8 mouse cellular contexts compared by ENCODE assay signal in genomic region chrX:96097491-96097970, GRCm38 (mm10). TPM values are rescaled to one million over a fixed set of nuclear protein-coding genes. Genes with fewer than 3 reads are reported as not detected.
DNase-seq lines count a peak whose midpoint lies in the region; ATAC-seq lines count a peak whose summit lies in the region.

No protein-coding gene starts in this region.

- peaks cover 27% of the 10 kb centered on the region for H3K4me1 ChIP-seq in erythroblast, embryonic 14.5 days (ENCODE audit: control insufficient read depth)
- H3K4me1 ChIP-seq in liver, embryonic 12.5 days, result peaks cover 20% of the 10 kb centered on the region

- WGBS in liver, embryonic 12.5 days (ENCODE audit: insufficient replicate concordance), result 9% methylated on average over 5 of the region's 5 CpGs

- intact Hi-C loops in left cerebral cortex, postnatal 10 days (cut with DNase I), result no loop called here
- intact Hi-C loops in left cerebral cortex, postnatal 14 days (cut with DNase I), result no loop called here

- peak overlapping the region; percentile 84 for H3K27ac ChIP-seq in liver, embryonic 12.5 days

- H3K4me3 ChIP-seq in erythroblast, embryonic 14.5 days (replicated peaks), result peak overlapping the region; percentile 81
- H3K4me3 ChIP-seq in liver, embryonic 12.5 days, result peak overlapping the region; percentile 71

- no peaks in the 10 kb centered on the region; the same call in 1 of the 2 replicates for H3K9me3 ChIP-seq in erythroblast, embryonic 14.5 days (ENCODE audit: control insufficient read depth, low read length)
- H3K9me3 ChIP-seq in liver, embryonic 12.5 days (replicated peaks), result no peaks in the 10 kb centered on the region

- H3K9ac ChIP-seq in liver, embryonic 12.5 days, result peak overlapping the region; percentile 76

- peak overlapping the region; percentile 73 for H3K4me2 ChIP-seq in liver, embryonic 12.5 days

- peaks cover 6% of the 10 kb centered on the region; the same call in 1 of the 2 replicates for H3K27me3 ChIP-seq in erythroblast, embryonic 14.5 days (ENCODE audit: control insufficient read depth)
- 0 out of 2 replicates have a peak, but pooled peaks cover 13% of the 10 kb centered on the region for H3K27me3 ChIP-seq in liver, embryonic 12.5 days (replicated peaks)

- no peak for ATAC-seq in erythroblast, adult 5-6 weeks (replicated peaks; ENCODE audit: low FRiP score, poor library complexity, severe bottlenecking)
- ATAC-seq in liver, embryonic 12.5 days, result no peak

- H3K36me3 ChIP-seq in erythroblast, embryonic 14.5 days (ENCODE audit: control insufficient read depth), result no peaks in the 10 kb centered on the region
- no peaks in the 10 kb centered on the region for H3K36me3 ChIP-seq in liver, embryonic 12.5 days

- DNase-seq in spleen, postnatal 36 days (ENCODE audit: low spot score in 2 of 2), result peak; percentile 7 to 10
- no peak for DNase-seq in spleen, postnatal 4 days (ENCODE audit: low spot score in 2 of 2)
- DNase-seq in thymus, postnatal 4 days, result peak; percentile 26
- no peak for DNase-seq in left cerebral cortex, postnatal 10 days (ENCODE audit: extremely low spot score in 1 of 2, low spot score in 2 of 2)
- DNase-seq in left cerebral cortex, postnatal 14 days (ENCODE audit: low spot score in 2 of 2), result no peak

RNA-seq across cellular contexts. Expression of gene Msn, which starts 1.7 kb away (rescaled TPM):
- polyA plus RNA-seq in erythroblast, embryonic 14.5 days (2012), result 0.85 and 1.0 TPM in 2 replicates
- total RNA-seq in erythroblast, adult 5-6 weeks (2015; ENCODE audit: low replicate concordance), result 110 and 131 TPM in 2 replicates
- total RNA-seq in erythroblast, adult 5-6 weeks (2017; ENCODE audit: low replicate concordance), result 38.0 and 38.9 TPM in 2 replicates
- 76.7 and 79.1 TPM in 2 replicates for polyA plus RNA-seq in liver, embryonic 12.5 days (2016; fragmentation: Nextera tagmentation; extraction: Ambion mirVana)
- total RNA-seq in left cerebral cortex, postnatal 10 days (2021), result 10 to 100 TPM; 22.0 to 24.4 TPM
- 10 to 100 TPM; 21.4 to 21.8 TPM for total RNA-seq in left cerebral cortex, postnatal 14 days (2021)

Comparison
In these comparisons a context has a peak if more than half of its experiments do, and no peak if none do; other contexts are left out.
1. DNase-seq: peak in spleen, postnatal 36 days (2 of 2) and thymus, postnatal 4 days (single experiment); none in spleen, postnatal 4 days (0 of 2), left cerebral cortex, postnatal 10 days (0 of 2) and left cerebral cortex, postnatal 14 days (0 of 2).